Mouse (Mus musculus): ENCODE results near the gene Mus81.

- TF ChIP-seq CTCF (IDR thresholded peaks at IDR 0.05), result no peak
- no peak for TF ChIP-seq POLR2A (IDR thresholded peaks at IDR 0.05; ENCODE audit: insufficient read depth, low read depth, low read length)
Observed at GRCm38 (mm10) chr19:5483386-5484359, 4.5 kb downstream of the Mus81 start.
